Mouse (Mus musculus) heart, embryonic 11.5 days (tissue): ENCODE measurements around the gene Tmpo. TPM values are rescaled to one million over a fixed set of nuclear protein-coding genes. Genes with fewer than 3 reads are reported as not detected.
A peak's percentile ranks its signal among the peaks of the same experiment; 100 is the strongest.

Source experiments
- ATAC-seq: fragments of 200-750 bp; cut with Nextera tagmentation; replicated peaks from 2 replicates; pipeline ENCODE4 v1.8.0; 2017; ENCODE audit warnings: moderate library complexity; ENCODE audit not compliant: insufficient number of reproducible peaks, low FRiP score, low TSS enrichment
- H3K27ac ChIP-seq: fragments of 300-500 bp; sonication (generic); 2 replicates; pipeline ENCODE4 v1.5.1; 2014; ENCODE audit warnings: mild to moderate bottlenecking, low read depth, low read length
- H3K27me3 ChIP-seq: fragments of 300-500 bp; sonication (generic); 2 replicates; pipeline ENCODE4 v1.6.1; 2014; ENCODE audit warnings: mild to moderate bottlenecking, low read length, mixed read lengths; ENCODE audit not compliant: control insufficient read depth, insufficient read depth
- H3K36me3 ChIP-seq: fragments of 300-500 bp; sonication (generic); 2 replicates; pipeline ENCODE4 v1.6.1; 2014; ENCODE audit warnings: mild to moderate bottlenecking, low read length, moderate library complexity, mixed read lengths; ENCODE audit not compliant: control insufficient read depth, insufficient read depth
- H3K4me1 ChIP-seq: fragments of 300-500 bp; sonication (generic); 2 replicates; pipeline ENCODE4 v1.6.1; 2014; ENCODE audit warnings: low read length; ENCODE audit not compliant: control insufficient read depth, insufficient read depth
- H3K4me2 ChIP-seq: fragments of 300-500 bp; sonication (generic); 2 replicates; pipeline ENCODE4 v1.6.1; 2014; ENCODE audit warnings: mild to moderate bottlenecking, moderate library complexity
- H3K4me3 ChIP-seq: fragments of 300-500 bp; sonication (generic); 2 replicates; pipeline ENCODE4 v1.5.1; 2014; ENCODE audit warnings: low read depth, low read length
- H3K9ac ChIP-seq: fragments of 300-500 bp; sonication (generic); 2 replicates; pipeline ENCODE4 v1.6.1; 2014; ENCODE audit warnings: mild to moderate bottlenecking, low read depth, low read length, moderate library complexity
- H3K9me3 ChIP-seq: fragments of 300-500 bp; sonication (generic); replicated peaks from 2 replicates; pipeline ENCODE4 v1.6.1; 2016; ENCODE audit warnings: low read length; ENCODE audit not compliant: control insufficient read depth
- WGBS: fragments of 180-500 bp; shearing (Covaris S2); extraction: QIAGEN DNeasy Blood & Tissue Kit; methylation state at CpG from one replicate; pipeline ENCODE4 v1.1.7; 2014; ENCODE audit not compliant: insufficient replicate concordance; 5-methylcytosine and 5-hydroxymethylcytosine counted together
- polyA plus RNA-seq: library from polyadenylated mRNA; unstranded; fragments of >200 nt; fragmentation: Nextera tagmentation; extraction: Ambion mirVana; gene quantifications from 2 replicates; pipeline ENCODE4 v1.2.1, GENCODE M21; 2014

Tmpo gene
- polyA plus RNA-seq, 1 experiment from 2014 or later: 170 TPM

- ATAC-seq: peak; percentile 89
Observed at GRCm38 (mm10) chr10:91181461-91182288, 560 bp upstream of the Tmpo start.

GRCm38 (mm10) chr10:91180301-91180700 lies 814 bp downstream of the Tmpo start:
- H3K27ac ChIP-seq: peak overlapping the region; percentile 98
- WGBS: 41% methylated on average over 7 of the region's 7 CpGs
- H3K36me3 ChIP-seq: no peaks in the 10 kb centered on the region
- H3K9me3 ChIP-seq: no peaks in the 10 kb centered on the region
- peaks cover 15% of the 10 kb centered on the region for H3K4me1 ChIP-seq
- H3K27me3 ChIP-seq: no peaks in the 10 kb centered on the region
- peak overlapping the region; percentile 65 for H3K4me2 ChIP-seq
- peak overlapping the region; percentile 46 for H3K4me3 ChIP-seq
- ATAC-seq: no peak
- H3K9ac ChIP-seq: peak overlapping the region; percentile 73

More at GRCm38 (mm10) chr10:91181461-91182288, 560 bp upstream of the Tmpo start:
- Histone ChIP-seq H3K9ac (peak overlapping the region; percentile 73), H3K4me2 (peak overlapping the region; percentile 65), H3K36me3 (no peaks in the 10 kb centered on the region), H3K27ac (peak overlapping the region; percentile 98), H3K9me3 (no peaks in the 10 kb centered on the region), H3K4me3 (peak overlapping the region; percentile 46), H3K27me3 (no peaks in the 10 kb centered on the region), H3K4me1 (peaks cover 15% of the 10 kb centered on the region)
- WGBS: under 1% methylated on average over 69 of the region's 69 CpGs

- Histone ChIP-seq H3K9ac (no peak overlapping the region), H3K27me3 (no peaks in the 10 kb centered on the region), H3K9me3 (no peaks in the 10 kb centered on the region), H3K4me1 (peaks cover 15% of the 10 kb centered on the region), H3K4me2 (peak overlapping the region; percentile 65), H3K36me3 (no peaks in the 10 kb centered on the region), H3K4me3 (no peak overlapping the region), H3K27ac (peak overlapping the region; percentile 98; the same call in 1 of the 2 replicates)
- no peak for ATAC-seq
- WGBS: 77% methylated on average over 2 of the region's 2 CpGs
Observed at GRCm38 (mm10) chr10:91179834-91180233, 1.3 kb downstream of the Tmpo start.

GRCm38 (mm10) chr10:91177201-91177600 lies 3.9 kb downstream of the Tmpo start:
- no peak overlapping the region for H3K4me2 ChIP-seq
- no peak overlapping the region for H3K27ac ChIP-seq
- 17% methylated on average over 3 of the region's 4 CpGs for WGBS
- no peaks in the 10 kb centered on the region for H3K36me3 ChIP-seq
- no peak overlapping the region for H3K9ac ChIP-seq
- H3K4me1 ChIP-seq: peaks cover 10% of the 10 kb centered on the region; the same call in 1 of the 2 replicates
- H3K27me3 ChIP-seq: no peaks in the 10 kb centered on the region
- H3K4me3 ChIP-seq: no peak overlapping the region
- ATAC-seq: no peak
- no peaks in the 10 kb centered on the region for H3K9me3 ChIP-seq

GRCm38 (mm10) chr10:91172329-91173100 lies 8.6 kb downstream of the Tmpo start:
- WGBS: 77% methylated on average over 14 of the region's 14 CpGs
- no peak for ATAC-seq

GRCm38 (mm10) chr10:91171455-91172328 lies 9.4 kb downstream of the Tmpo start:
- H3K4me3 ChIP-seq: peak overlapping the region; percentile 99
- H3K4me1 ChIP-seq: peaks cover 16% of the 10 kb centered on the region
- peak overlapping the region; percentile 82 for H3K4me2 ChIP-seq
- no peaks in the 10 kb centered on the region for H3K36me3 ChIP-seq
- no peaks in the 10 kb centered on the region for H3K27me3 ChIP-seq
- peak overlapping the region; percentile 100 for H3K27ac ChIP-seq
- peak overlapping the region; percentile 100 for H3K9ac ChIP-seq
- H3K9me3 ChIP-seq: no peaks in the 10 kb centered on the region
- WGBS: under 1% methylated on average over 67 of the region's 68 CpGs
- peak; percentile 98 for ATAC-seq

More at GRCm38 (mm10) chr10:91172329-91173100, 8.6 kb downstream of the Tmpo start:
- Histone ChIP-seq H3K4me3 (peak overlapping the region; percentile 99), H3K9ac (peak overlapping the region; percentile 100), H3K4me1 (peaks cover 12% of the 10 kb centered on the region), H3K9me3 (no peaks in the 10 kb centered on the region), H3K27me3 (no peaks in the 10 kb centered on the region), H3K27ac (peak overlapping the region; percentile 100), H3K36me3 (no peaks in the 10 kb centered on the region), H3K4me2 (peak overlapping the region; percentile 82)

GRCm38 (mm10) chr10:91171041-91171440 lies 10.1 kb downstream of the Tmpo start:
- Histone ChIP-seq H3K9me3 (no peaks in the 10 kb centered on the region), H3K27ac (peak overlapping the region; percentile 100), H3K36me3 (no peaks in the 10 kb centered on the region), H3K4me1 (peaks cover 16% of the 10 kb centered on the region), H3K4me2 (peak overlapping the region; percentile 82), H3K4me3 (peak overlapping the region; percentile 99), H3K9ac (peak overlapping the region; percentile 100), H3K27me3 (no peaks in the 10 kb centered on the region)
- peak; percentile 31 for ATAC-seq
- under 1% methylated on average over 57 of the region's 59 CpGs for WGBS
